Mouse (Mus musculus) neural tube, embryonic 15.5 days (tissue): ENCODE measurements at regions not wholly inside any gene's neighbourhood (a gene's known extent, or its start where the extent isn't known, plus 50 kb on each side); places are given as distances from the start of the nearest gene placed in this dataset.

Source experiments
- ATAC-seq: fragments of 200-750 bp; cut with Nextera tagmentation; 2 replicates; pipeline ENCODE4 v1.8.0; 2017; ENCODE audit warnings: mild to moderate bottlenecking, moderate TSS enrichment, moderate library complexity; ENCODE audit not compliant: low FRiP score
- H3K27ac ChIP-seq: fragments of 300-500 bp; sonication (generic); replicated peaks from 2 replicates; pipeline ENCODE4 v1.5.1; 2015; ENCODE audit warnings: mild to moderate bottlenecking, inconsistent platforms
- H3K27me3 ChIP-seq: fragments of 300-500 bp; sonication (generic); replicated peaks from 2 replicates; pipeline ENCODE4 v1.6.1; 2015; ENCODE audit warnings: inconsistent platforms
- H3K36me3 ChIP-seq: fragments of 300-500 bp; sonication (generic); 2 replicates; pipeline ENCODE4 v1.6.1; 2015; ENCODE audit warnings: inconsistent platforms
- H3K4me1 ChIP-seq: fragments of 300-500 bp; sonication (generic); 2 replicates; pipeline ENCODE4 v1.6.1; 2015; ENCODE audit warnings: inconsistent platforms
- H3K4me2 ChIP-seq: fragments of 300-500 bp; sonication (generic); 2 replicates; pipeline ENCODE4 v1.6.1; 2015; ENCODE audit warnings: inconsistent platforms, mild to moderate bottlenecking, moderate library complexity
- H3K4me3 ChIP-seq: fragments of 300-500 bp; sonication (generic); replicated peaks from 2 replicates; pipeline ENCODE4 v1.5.1; 2015; ENCODE audit warnings: mild to moderate bottlenecking, inconsistent platforms
- H3K9ac ChIP-seq: fragments of 300-500 bp; sonication (generic); replicated peaks from 2 replicates; pipeline ENCODE4 v1.6.1; 2015; ENCODE audit warnings: mild to moderate bottlenecking, inconsistent platforms
- H3K9me3 ChIP-seq: fragments of 300-500 bp; sonication (generic); replicated peaks from 2 replicates; pipeline ENCODE4 v1.6.1; 2016; ENCODE audit warnings: inconsistent platforms
- WGBS: fragments of 180-500 bp; shearing (Covaris S2); methylation state at CpG from one replicate; pipeline ENCODE4 v1.1.7; 2015; ENCODE audit warnings: mixed read lengths; 5-methylcytosine and 5-hydroxymethylcytosine counted together

DNA sequence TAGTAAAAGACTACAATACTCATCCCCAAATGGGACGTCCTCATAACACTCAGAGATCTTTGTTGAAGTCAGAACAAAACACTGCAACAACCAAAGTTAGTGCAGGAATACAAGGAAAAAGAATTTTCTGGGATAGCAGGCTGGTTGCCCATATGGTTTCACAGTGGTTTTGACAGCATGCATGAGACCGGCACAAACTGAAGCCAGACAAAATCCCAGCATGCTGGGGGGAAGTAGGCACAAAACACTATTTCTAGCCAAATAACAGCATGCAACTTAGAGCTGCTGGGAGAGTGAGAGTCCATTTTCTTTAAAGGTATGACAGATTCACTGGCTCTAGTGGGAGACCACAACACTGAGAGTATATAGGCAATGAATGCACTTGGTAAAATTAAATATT is 619.1 kb upstream of the Manea start:
- H3K4me3 ChIP-seq, result no peak overlapping the region
- WGBS, result 93% methylated on average over 2 of the region's 2 CpGs

DNA sequence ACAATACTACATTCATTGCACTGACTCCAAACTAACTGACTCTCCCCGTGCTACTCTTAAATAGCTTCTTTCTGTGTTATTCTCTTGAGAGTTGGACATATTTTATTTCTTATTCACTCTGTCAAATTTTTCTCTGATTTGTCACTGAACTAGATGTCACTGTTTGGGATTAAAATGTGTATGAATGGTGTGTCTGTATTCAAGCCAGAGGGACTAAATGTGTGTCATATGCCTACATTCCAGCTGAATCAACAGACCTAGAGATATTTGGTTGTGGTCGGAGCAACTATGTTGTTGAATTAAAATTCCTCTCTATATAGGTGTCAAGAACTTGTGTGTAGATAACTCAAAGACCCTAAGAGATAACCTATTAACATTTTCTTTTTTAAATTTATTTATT is 618.2 kb upstream of the Manea start:
- no peak for ATAC-seq
- no peaks in the 10 kb centered on the region for H3K27me3 ChIP-seq
- H3K9me3 ChIP-seq, result no peaks in the 10 kb centered on the region
- no peaks in the 10 kb centered on the region for H3K4me1 ChIP-seq
- no peak overlapping the region for H3K4me3 ChIP-seq
- WGBS, result 82% methylated on average over 2 of the region's 2 CpGs
- no peak overlapping the region for H3K9ac ChIP-seq
- H3K27ac ChIP-seq, result no peak overlapping the region
- no peak overlapping the region for H3K4me2 ChIP-seq
- no peaks in the 10 kb centered on the region for H3K36me3 ChIP-seq

More for the DNA sequence above, 619.1 kb upstream of the Manea start:
- ATAC-seq, result no peak
- no peak overlapping the region for H3K4me2 ChIP-seq
- no peaks in the 10 kb centered on the region for H3K36me3 ChIP-seq
- H3K9ac ChIP-seq, result no peak overlapping the region
- H3K9me3 ChIP-seq, result no peaks in the 10 kb centered on the region
- no peaks in the 10 kb centered on the region for H3K4me1 ChIP-seq
- no peaks in the 10 kb centered on the region for H3K27me3 ChIP-seq
- no peak overlapping the region for H3K27ac ChIP-seq

DNA sequence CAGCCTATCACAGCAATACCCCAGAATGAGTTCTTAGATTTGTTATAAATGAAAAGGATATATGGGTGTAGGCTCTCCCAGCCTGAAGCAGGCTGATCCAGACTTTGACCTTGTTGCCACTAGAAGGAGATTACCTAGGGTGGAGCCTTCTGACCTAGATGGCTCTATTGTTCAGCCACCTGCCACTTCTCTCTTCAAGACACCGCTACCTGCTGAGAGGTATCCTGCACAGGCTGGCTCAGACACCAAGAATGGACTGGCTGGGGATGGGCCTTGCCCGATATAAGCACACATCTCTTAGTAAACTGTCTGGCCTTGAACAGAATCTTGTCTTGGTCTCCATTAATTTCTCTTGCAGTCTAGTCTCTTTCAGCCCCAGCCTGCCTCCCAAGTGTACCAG is 597.9 kb upstream of the Manea start:
- Histone ChIP-seq H3K9me3 (no peaks in the 10 kb centered on the region), H3K4me3 (no peak overlapping the region), H3K27me3 (no peaks in the 10 kb centered on the region), H3K4me1 (no peaks in the 10 kb centered on the region), H3K4me2 (no peak overlapping the region), H3K27ac (no peak overlapping the region), H3K36me3 (no peaks in the 10 kb centered on the region), H3K9ac (no peak overlapping the region)
- WGBS, result 88% methylated on average over 2 of the region's 2 CpGs
- no peak for ATAC-seq

DNA sequence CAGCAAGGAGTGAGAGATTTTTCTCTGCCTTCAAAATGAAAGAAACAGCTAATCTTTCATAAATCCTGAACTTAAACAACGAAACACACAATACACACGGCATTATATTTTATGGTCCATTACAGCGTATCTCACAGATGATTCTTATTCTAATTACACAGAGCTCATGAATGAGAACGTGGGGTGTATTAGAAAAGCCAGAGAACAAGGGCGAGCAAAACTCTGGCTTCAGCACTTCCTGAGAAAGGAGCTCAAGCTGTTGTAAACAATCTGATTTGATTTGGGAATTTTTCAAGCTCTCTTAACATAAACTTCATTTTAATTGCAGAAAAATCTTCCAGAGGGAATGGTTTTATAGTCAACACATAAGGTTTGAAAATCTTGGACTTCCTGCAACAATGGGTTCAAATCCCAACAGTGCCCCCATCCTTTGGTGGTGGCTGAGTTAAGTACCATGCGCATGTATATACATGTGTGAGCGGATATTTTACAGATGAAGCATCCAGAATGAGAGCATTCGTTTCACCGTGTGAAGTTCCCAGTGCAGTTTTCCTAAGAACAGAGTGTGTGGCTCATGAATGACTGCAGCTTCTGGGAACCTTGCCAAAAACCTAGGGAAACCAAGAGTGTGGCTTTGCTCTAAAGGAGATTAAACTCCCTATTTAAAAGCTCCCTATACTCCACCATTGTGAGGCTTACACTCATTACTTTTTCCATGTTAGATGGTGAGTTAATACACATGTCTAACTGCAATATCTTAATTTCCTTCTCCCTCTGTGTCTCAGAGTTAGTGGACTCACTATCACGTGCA is 587.5 kb upstream of the Manea start:
- Histone ChIP-seq H3K9ac (no peak overlapping the region), H3K36me3 (no peaks in the 10 kb centered on the region), H3K27ac (0 out of 2 replicates have a peak overlapping the region, but pooled peaks have one; percentile 30), H3K27me3 (no peaks in the 10 kb centered on the region), H3K4me3 (no peak overlapping the region), H3K4me2 (peak overlapping the region; percentile 23), H3K4me1 (0 out of 2 replicates have a peak, but pooled peaks cover 4% of the 10 kb centered on the region), H3K9me3 (no peaks in the 10 kb centered on the region)
- peak; percentile 88 for ATAC-seq
- 19% methylated on average over 10 of the region's 10 CpGs for WGBS

DNA sequence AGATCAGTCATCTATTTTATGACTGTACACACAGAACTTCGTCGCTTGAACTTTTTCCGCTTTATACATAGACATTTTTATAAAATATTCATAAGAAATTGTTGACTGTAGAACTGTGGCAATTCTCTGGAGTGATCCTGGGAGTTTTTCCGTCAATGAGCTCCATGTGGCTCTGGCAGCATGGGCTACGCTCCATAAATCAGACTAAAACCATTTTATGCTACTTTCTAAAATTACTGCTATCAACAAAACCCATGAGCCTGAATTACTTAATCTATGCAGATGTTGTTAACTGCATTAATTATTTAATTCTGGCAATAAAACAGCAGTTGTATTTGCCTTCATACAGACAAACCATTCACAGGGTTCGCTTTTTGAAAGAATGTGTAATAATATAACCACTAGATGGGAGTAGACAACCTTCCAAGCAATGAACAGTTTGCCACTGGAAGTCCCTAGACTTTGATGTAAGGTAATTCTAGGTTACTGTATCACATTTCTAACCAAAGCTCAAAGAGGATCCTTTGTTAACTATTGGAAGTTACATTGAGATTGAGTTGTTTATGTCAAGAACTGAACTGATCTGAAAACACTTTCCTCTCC is 583.3 kb upstream of the Manea start:
- Histone ChIP-seq H3K4me2 (peak overlapping the region; percentile 25; the same call in 1 of the 2 replicates), H3K9ac (no peak overlapping the region), H3K36me3 (no peaks in the 10 kb centered on the region), H3K27me3 (no peaks in the 10 kb centered on the region), H3K4me1 (0 out of 2 replicates have a peak, but pooled peaks cover 4% of the 10 kb centered on the region), H3K9me3 (no peaks in the 10 kb centered on the region), H3K4me3 (no peak overlapping the region), H3K27ac (no peak overlapping the region)
- peak; percentile 84 for ATAC-seq
- 31% methylated on average over 6 of the region's 6 CpGs for WGBS

DNA sequence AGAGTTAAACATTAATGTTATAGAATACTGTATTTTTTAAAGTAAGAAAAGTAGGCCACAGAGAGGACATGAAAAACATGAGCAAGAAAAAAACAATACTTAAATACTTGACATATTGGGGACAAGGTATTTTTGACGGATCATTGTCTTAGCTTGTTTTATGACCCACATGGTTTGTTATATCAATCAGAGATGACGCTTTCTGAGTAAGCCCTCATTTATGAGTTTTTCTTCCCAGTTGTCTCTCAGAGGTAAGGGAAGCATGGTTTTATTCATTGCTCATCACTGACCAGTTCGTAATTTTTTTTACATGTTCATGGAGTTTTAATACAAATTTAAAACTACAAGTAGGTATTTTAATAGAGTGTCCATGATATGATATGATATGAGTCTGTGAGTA is 579.4 kb upstream of the Manea start:
- no peak overlapping the region for H3K4me3 ChIP-seq
- H3K9me3 ChIP-seq, result no peaks in the 10 kb centered on the region
- H3K36me3 ChIP-seq, result no peaks in the 10 kb centered on the region
- 72% methylated on average over 3 of the region's 3 CpGs for WGBS
- no peaks in the 10 kb centered on the region for H3K27me3 ChIP-seq
- H3K27ac ChIP-seq, result no peak overlapping the region
- H3K9ac ChIP-seq, result no peak overlapping the region
- no peaks in the 10 kb centered on the region for H3K4me1 ChIP-seq
- no peak overlapping the region for H3K4me2 ChIP-seq
- no peak for ATAC-seq

DNA sequence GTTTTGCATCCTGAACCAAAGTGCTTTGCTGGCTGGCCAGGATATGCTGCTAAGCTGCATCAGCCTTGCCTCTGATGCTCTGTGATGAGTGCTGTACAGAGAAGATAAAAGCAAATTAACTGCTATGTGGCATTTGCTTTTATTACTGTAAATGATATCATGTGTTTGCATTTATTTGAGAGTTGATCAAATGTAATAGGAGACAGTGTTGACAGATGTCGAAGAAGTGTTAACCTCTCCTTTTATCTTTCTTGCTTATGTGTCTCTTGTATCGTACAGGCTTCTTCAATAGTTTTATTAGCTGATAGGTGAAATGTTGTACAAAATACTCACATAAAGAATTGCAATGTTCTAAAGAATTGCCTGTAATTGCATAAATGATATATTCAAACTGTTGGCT is 541.8 kb upstream of the Manea start:
- H3K27me3 ChIP-seq, result no peaks in the 10 kb centered on the region
- no peak overlapping the region for H3K27ac ChIP-seq
- no peaks in the 10 kb centered on the region for H3K9me3 ChIP-seq
- no peak overlapping the region for H3K4me2 ChIP-seq
- H3K36me3 ChIP-seq, result no peaks in the 10 kb centered on the region
- no peak for ATAC-seq
- H3K4me1 ChIP-seq, result no peaks in the 10 kb centered on the region
- 85% methylated on average over 2 of the region's 2 CpGs for WGBS
- H3K4me3 ChIP-seq, result no peak overlapping the region
- H3K9ac ChIP-seq, result no peak overlapping the region

DNA sequence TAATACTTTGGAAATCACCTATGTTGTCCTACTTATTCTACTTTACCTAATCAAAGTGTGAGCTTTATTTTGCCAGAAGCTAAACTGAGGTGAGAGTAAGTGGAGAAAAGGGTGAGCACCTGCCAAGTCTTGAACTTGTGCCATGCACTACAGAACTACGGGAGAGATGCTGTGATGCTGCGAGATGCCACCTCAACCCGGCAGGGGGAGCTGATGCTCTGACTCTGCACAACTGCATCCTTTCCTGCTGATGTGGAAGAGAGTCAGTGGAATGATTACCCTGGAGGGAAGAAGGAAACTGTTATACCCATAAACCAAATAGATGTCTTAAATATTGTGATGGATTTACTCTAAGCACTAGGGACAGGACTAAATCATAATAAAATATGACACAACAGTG is 532.3 kb upstream of the Manea start:
- no peak for ATAC-seq

DNA sequence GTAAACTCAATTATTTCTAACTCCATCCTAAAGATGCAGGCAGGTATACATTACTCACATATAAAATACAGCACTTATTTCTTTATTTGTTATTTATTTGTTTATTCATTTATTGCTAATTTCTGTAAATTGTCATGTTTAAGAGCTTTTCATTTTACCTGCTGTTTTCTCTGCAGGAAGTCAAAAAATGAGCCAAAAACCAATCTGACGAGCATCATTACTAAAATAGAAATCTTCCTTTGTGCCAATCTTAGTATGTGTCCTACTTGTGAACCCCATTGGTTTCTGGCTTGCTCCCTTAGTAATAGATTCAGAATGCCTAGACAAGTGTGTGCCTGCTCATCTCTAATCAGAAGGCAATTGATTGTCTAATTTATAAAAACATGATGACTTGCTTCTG is 495.1 kb upstream of the Manea start:
- Histone ChIP-seq H3K9me3 (no peaks in the 10 kb centered on the region), H3K4me2 (no peak overlapping the region), H3K4me3 (no peak overlapping the region), H3K27ac (no peak overlapping the region), H3K4me1 (no peaks in the 10 kb centered on the region), H3K9ac (no peak overlapping the region), H3K36me3 (no peaks in the 10 kb centered on the region), H3K27me3 (no peaks in the 10 kb centered on the region)
- no peak for ATAC-seq
- WGBS, result 74% methylated on average over 1 of the region's 1 CpGs

More for the DNA sequence above, 532.3 kb upstream of the Manea start:
- Histone ChIP-seq H3K4me3 (no peak overlapping the region), H3K4me1 (no peaks in the 10 kb centered on the region), H3K27me3 (no peaks in the 10 kb centered on the region), H3K27ac (no peak overlapping the region), H3K9ac (no peak overlapping the region), H3K9me3 (no peaks in the 10 kb centered on the region), H3K36me3 (no peaks in the 10 kb centered on the region), H3K4me2 (no peak overlapping the region)
- WGBS, result 39% methylated on average over 3 of the region's 3 CpGs

DNA sequence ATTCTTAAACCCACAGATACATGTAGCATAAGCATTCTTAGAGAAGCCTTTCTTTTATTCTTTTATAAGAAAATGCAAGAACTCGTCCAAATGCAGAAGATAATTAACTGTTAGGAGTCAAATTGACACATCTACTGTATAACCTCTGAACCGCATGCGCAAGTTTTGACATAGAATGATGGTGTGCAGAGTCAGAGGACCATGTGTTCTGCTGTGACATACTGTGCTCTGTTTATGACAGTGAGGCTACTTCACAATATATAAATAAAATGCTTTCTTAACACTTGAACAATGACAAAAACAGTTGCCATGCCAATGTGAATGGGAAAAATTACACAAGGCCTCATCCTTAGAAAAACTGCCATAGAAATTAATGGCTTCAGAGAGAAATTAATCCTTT is 454.1 kb upstream of the Manea start:
- Histone ChIP-seq H3K9ac (no peak overlapping the region), H3K4me2 (no peak overlapping the region), H3K4me3 (no peak overlapping the region), H3K9me3 (no peaks in the 10 kb centered on the region), H3K36me3 (no peaks in the 10 kb centered on the region), H3K27me3 (no peaks in the 10 kb centered on the region), H3K4me1 (no peaks in the 10 kb centered on the region), H3K27ac (no peak overlapping the region)
- 88% methylated on average over 3 of the region's 3 CpGs for WGBS
- ATAC-seq, result no peak

DNA sequence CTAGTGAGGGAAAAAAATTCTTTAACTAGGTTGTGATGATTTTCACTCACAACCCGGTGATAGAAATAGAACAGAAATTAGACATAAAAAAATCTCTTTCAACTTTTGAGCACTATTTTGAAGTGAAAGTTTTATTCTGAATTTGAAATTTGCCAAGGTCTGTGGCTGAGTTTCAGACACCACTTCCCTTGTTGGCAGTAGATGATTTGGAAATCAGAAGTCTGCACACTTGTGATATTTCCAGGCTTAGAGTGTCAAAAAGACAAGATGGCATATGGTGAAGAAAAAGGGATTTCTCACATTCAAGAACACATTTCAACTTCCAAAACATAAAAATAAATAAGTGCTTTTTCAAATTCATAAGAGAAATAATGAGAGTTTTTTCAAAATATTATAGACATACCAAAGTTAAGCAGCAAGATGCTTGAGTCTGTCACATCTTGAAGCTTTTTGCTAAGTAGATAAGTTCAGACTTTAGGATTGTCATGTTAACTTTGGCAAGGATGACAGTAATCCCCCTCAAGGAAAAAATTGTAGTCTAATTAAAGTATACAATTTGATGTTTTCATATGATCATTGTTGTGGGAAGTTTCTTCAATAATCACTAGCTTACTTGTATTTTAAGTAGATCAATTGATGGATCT is 446.6 kb upstream of the Manea start:
- H3K4me2 ChIP-seq, result no peak overlapping the region
- H3K27ac ChIP-seq, result no peak overlapping the region
- no peaks in the 10 kb centered on the region for H3K27me3 ChIP-seq
- no peaks in the 10 kb centered on the region for H3K36me3 ChIP-seq
- ATAC-seq, result no peak
- H3K4me3 ChIP-seq, result no peak overlapping the region
- no peak overlapping the region for H3K9ac ChIP-seq
- no peaks in the 10 kb centered on the region for H3K9me3 ChIP-seq
- WGBS, result 93% methylated on average over 1 of the region's 1 CpGs
- H3K4me1 ChIP-seq, result no peaks in the 10 kb centered on the region

DNA sequence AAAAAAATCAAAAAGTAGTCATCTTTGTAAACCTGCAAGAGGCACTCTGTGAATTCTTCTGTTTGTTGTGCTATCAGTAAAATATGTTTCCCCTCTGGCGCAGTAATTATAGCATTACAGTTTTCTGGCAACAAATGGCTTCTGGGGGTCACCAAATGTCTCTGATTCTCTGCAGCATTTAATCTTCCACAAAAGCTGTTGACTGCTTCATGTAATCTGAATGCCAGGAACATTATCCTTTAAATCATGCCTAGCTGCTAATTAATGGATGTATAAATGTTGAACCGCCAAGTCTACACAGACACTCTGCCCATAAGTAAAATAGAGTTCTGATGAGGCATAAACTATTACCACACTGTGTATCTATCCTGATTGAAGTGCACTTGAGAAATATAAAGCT is 421.2 kb upstream of the Manea start:
- ATAC-seq, result no peak
- 47% methylated on average over 2 of the region's 2 CpGs for WGBS
- no peak overlapping the region for H3K27ac ChIP-seq

More for the DNA sequence above, 421.2 kb upstream of the Manea start:
- no peaks in the 10 kb centered on the region for H3K27me3 ChIP-seq
- no peak overlapping the region for H3K4me2 ChIP-seq
- no peak overlapping the region for H3K9ac ChIP-seq
- H3K36me3 ChIP-seq, result no peaks in the 10 kb centered on the region
- H3K4me3 ChIP-seq, result no peak overlapping the region
- peaks cover 5% of the 10 kb centered on the region for H3K4me1 ChIP-seq
- H3K9me3 ChIP-seq, result no peaks in the 10 kb centered on the region
